In the genomic region with DNA sequence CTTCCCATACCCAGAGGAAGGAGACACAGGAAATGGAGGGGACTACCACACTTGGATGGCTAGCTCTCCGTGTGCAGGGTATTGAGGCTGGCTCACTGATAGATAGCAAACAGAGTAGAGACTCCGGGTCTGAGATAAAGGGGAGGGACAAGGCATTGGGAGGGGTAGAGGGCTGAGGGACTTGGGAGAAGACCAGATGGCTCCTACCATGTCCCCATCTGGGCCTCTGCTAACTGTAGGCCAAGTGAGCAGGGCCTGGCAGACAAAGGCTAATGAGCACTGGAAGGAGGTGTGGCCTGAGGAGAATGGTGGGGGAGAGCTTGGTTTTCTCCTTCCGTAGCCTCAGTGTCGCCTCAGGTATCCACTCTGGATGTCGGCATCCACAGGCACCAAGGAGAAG, we compare ENCODE assay signal across 12 mouse cellular contexts. TPM values are rescaled to one million over a fixed set of nuclear protein-coding genes. Genes with fewer than 3 reads are reported as not detected.
A peak's percentile ranks its signal among the peaks of the same experiment; 100 is the strongest.
DNase-seq lines count a peak whose midpoint lies in the region; ATAC-seq and TF ChIP-seq lines count a peak whose summit lies in the region.
"Had no signal": no experiment of that assay in that cellular context is flagged by ENCODE, and none has a peak within 500 bp of the region (broad histone marks: within the 10 kb centered on the region; RNA-seq: fewer than 3 reads in every experiment).

No protein-coding gene starts in this region.

- no peaks in the 10 kb centered on the region for H3K27me3 ChIP-seq in hindbrain, postnatal 0 days (ENCODE audit: insufficient read depth, low read length)
- H3K27me3 ChIP-seq: embryonic facial prominence, embryonic 13.5 days; heart, embryonic 13.5 days; neural tube, embryonic 12.5 days had no signal

- H3K27ac ChIP-seq in hindbrain, postnatal 0 days = peak overlapping the region; percentile 60
- H3K27ac ChIP-seq: embryonic facial prominence, embryonic 13.5 days; heart, embryonic 13.5 days; neural tube, embryonic 12.5 days had no signal

- peak; percentile 79 for DNase-seq in left cerebral cortex, postnatal 4 days
- DNase-seq in left cerebral cortex, postnatal 25 days (ENCODE audit: low spot score in 2 of 2) = no peak
- peak; percentile 74 for DNase-seq in hindbrain, postnatal 0 days (ENCODE audit: low spot score)
- peak; percentile 77 for DNase-seq in retina, postnatal 1 day
- no peak for DNase-seq in ovary, postnatal 14 days (ENCODE audit: low spot score)
- DNase-seq in T-cell, adult 2 months (ENCODE audit: low spot score) = no peak
- DNase-seq: lung, adult 2 months had no signal

- H3K4me2 ChIP-seq in hindbrain, postnatal 0 days (ENCODE audit: low read depth, low read length) = no peak overlapping the region
- H3K4me2 ChIP-seq: embryonic facial prominence, embryonic 13.5 days; heart, embryonic 13.5 days; neural tube, embryonic 12.5 days had no signal

- 62% methylated on average over 5 of the region's 5 CpGs for WGBS in hindbrain, postnatal 0 days

- peak; percentile 5; the same call in 1 of the 2 replicates for ATAC-seq in common myeloid progenitor, adult 5-6 weeks (replicated peaks; ENCODE audit: low read depth, poor library complexity, severe bottlenecking)
- ATAC-seq in hindbrain, postnatal 0 days = peak; percentile 83
- no peak for ATAC-seq in monocyte, adult 5-6 weeks (replicated peaks; ENCODE audit: insufficient number of reproducible peaks, low FRiP score, low TSS enrichment, poor library complexity, severe bottlenecking)

- no peak for TF ChIP-seq CTCF in hindbrain, postnatal 0 days (IDR thresholded peaks at IDR 0.05; ENCODE audit: low read depth)

- H3K36me3 ChIP-seq in hindbrain, postnatal 0 days (ENCODE audit: insufficient read depth, low read length) = no peaks in the 10 kb centered on the region
- H3K36me3 ChIP-seq: embryonic facial prominence, embryonic 13.5 days; neural tube, embryonic 12.5 days had no signal

- H3K9ac ChIP-seq in hindbrain, postnatal 0 days (replicated peaks; ENCODE audit: low read length) = no peak overlapping the region
- H3K9ac ChIP-seq: embryonic facial prominence, embryonic 13.5 days; heart, embryonic 13.5 days; neural tube, embryonic 12.5 days had no signal

- no peaks in the 10 kb centered on the region for H3K9me3 ChIP-seq in hindbrain, postnatal 0 days (ENCODE audit: low read length)
- H3K9me3 ChIP-seq: heart, embryonic 13.5 days; neural tube, embryonic 12.5 days had no signal

- intact Hi-C loops in left cerebral cortex, postnatal 4 days (cut with DNase I) = no loop called here
- intact Hi-C loops in left cerebral cortex, postnatal 25 days (cut with DNase I) = no loop called here

- no peak overlapping the region for H3K4me3 ChIP-seq in hindbrain, postnatal 0 days (ENCODE audit: low read length)
- H3K4me3 ChIP-seq: embryonic facial prominence, embryonic 13.5 days; heart, embryonic 13.5 days; neural tube, embryonic 12.5 days had no signal

- H3K4me1 ChIP-seq in hindbrain, postnatal 0 days (ENCODE audit: insufficient read depth, low read length) = peaks cover 7% of the 10 kb centered on the region; the same call in 1 of the 2 replicates
- H3K4me1 ChIP-seq: neural tube, embryonic 12.5 days had no signal

RNA-seq across cellular contexts. Expression of a gene that starts 50.8 kb away (rescaled TPM):
- 10 to 100 TPM; 32.5 to 34.7 TPM for total RNA-seq in left cerebral cortex, postnatal 4 days (2021)
- total RNA-seq in left cerebral cortex, postnatal 25 days (2021) = 10 to 100 TPM; 84.1 to 84.2 TPM
- 44.2 and 48.8 TPM in 2 replicates for total RNA-seq in common myeloid progenitor, adult 5-6 weeks (2017)
- 41.9 and 44.5 TPM in 2 replicates for total RNA-seq in hindbrain, postnatal 0 days (2014; rRNA removed)
- 47.7 and 51.5 TPM in 2 replicates for polyA plus RNA-seq in hindbrain, postnatal 0 days (2015; fragmentation: Nextera tagmentation; extraction: Ambion mirVana)
- total RNA-seq in monocyte, adult 5-6 weeks (2017) = 87.9 to 137 TPM (median 113 TPM) in 3 replicates

Comparison
In these comparisons a context has a peak if more than half of its experiments do, and no peak if none do; other contexts are left out.
1. DNase-seq: peak in left cerebral cortex, postnatal 4 days (single experiment), hindbrain, postnatal 0 days (single experiment) and retina, postnatal 1 day (single experiment); none in left cerebral cortex, postnatal 25 days (0 of 2), ovary, postnatal 14 days (single experiment) and T-cell, adult 2 months (single experiment).